Mouse (Mus musculus) megakaryocyte, embryonic 14.5 days (primary cell): Measurements from ENCODE around the gene Igfbp2.

Source experiments
- FLI1 ChIP-seq: IDR thresholded peaks from 2 replicates; pipeline ENCODE4 v1.6.1; 2012; ENCODE audit warnings: low read length, inconsistent platforms, mixed read lengths
- GATA1 ChIP-seq: IDR thresholded peaks from 3 replicates; pipeline ENCODE4 v1.6.1; 2012; ENCODE audit warnings: mixed read lengths, low read length, inconsistent platforms, borderline replicate concordance

- TF ChIP-seq GATA1 (no peak), FLI1 (no peak)
Measured at GRCm38 (mm10) chr1:72871337-72871696, 47.0 kb downstream of the Igfbp2 start.
